Mouse (Mus musculus): ENCODE measurements around the gene Elmo3. TPM values are rescaled to one million over a fixed set of nuclear protein-coding genes. Genes with fewer than 3 reads are reported as not detected.
A peak's percentile ranks its signal among the peaks of the same experiment; 100 is the strongest.

The Elmo3 gene
- total and polyA plus RNA-seq, 3 experiments: 1.3 to 2.9 TPM; not detected in 1

DNA sequence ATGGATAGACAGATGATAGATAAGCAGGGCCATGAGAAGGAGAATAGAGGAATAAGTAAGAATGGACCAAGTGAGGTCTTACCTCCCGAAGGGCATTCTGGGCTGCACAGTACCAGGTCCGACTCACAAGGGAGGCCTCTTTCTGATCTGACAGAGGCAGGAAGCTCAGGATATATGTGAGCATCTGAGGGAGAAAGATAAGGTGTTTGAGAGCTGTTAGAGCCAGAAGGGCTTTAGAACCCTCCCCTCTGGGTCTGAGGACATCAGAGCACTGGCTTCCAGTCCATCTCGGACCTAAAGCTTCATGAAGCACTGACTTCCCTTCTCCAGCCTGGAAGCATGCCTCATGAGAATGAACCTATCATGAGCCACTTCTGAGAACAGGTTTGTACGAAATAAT, 17.8 kb downstream of the Elmo3 start (continued):
- TF ChIP-seq ZMIZ1 (IDR thresholded peaks at IDR 0.05; ENCODE audit: low read depth, low read length): no peak
- peak; percentile 78 to 80 for TF ChIP-seq EP300 (IDR thresholded peaks at IDR 0.05; ENCODE audit: low read depth in 1 of 2, low read length in 2 of 2)
- TF ChIP-seq TCF12 (IDR thresholded peaks at IDR 0.05; ENCODE audit: low read depth, low read length): peak; percentile 83
- TF ChIP-seq POLR2AphosphoS2 (IDR thresholded peaks at IDR 0.05; ENCODE audit: low read length): peak; percentile 30; the same call in 1 of the 2 replicates
- TF ChIP-seq MYB (IDR thresholded peaks at IDR 0.05; ENCODE audit: low read depth, low read length): no peak
- TF ChIP-seq NELFE (IDR thresholded peaks at IDR 0.05; ENCODE audit: low read depth, low read length): no peak
- no peak for TF ChIP-seq MEF2A (IDR thresholded peaks at IDR 0.05; ENCODE audit: extremely low read depth, insufficient replicate concordance, low read depth, low read length, poor library complexity, severe bottlenecking)
- TF ChIP-seq RCOR1 (IDR thresholded peaks at IDR 0.05; ENCODE audit: low read depth, low read length): peak; percentile 56; the same call in 1 of the 2 replicates
- 0 out of 2 replicates have a peak, but pooled peaks have one; percentile 20 for TF ChIP-seq ETS1 (IDR thresholded peaks at IDR 0.05; ENCODE audit: low read depth, low read length)
- no peak for TF ChIP-seq GABPA (IDR thresholded peaks at IDR 0.05; ENCODE audit: low read depth, low read length)
- TF ChIP-seq HCFC1 (IDR thresholded peaks at IDR 0.05; ENCODE audit: low read depth, low read length): no peak
- no peak for TF ChIP-seq MYC (IDR thresholded peaks at IDR 0.05; ENCODE audit: low read depth, low read length)
- no peak for TF ChIP-seq ELF1 (IDR thresholded peaks at IDR 0.05; ENCODE audit: low read depth, low read length)
- no peak for TF ChIP-seq SMC3 (IDR thresholded peaks at IDR 0.05; ENCODE audit: low read depth, low read length)
- TF ChIP-seq GATA1 (IDR thresholded peaks at IDR 0.05; ENCODE audit: low read depth, low read length): peak; percentile 78

- peak overlapping the region; percentile 84 for H3K9ac ChIP-seq (ENCODE audit: control insufficient read depth, low read depth, low read length, poor library complexity, severe bottlenecking)
- H3K27ac ChIP-seq (ENCODE audit: control insufficient read depth, low read depth, low read length): peak overlapping the region; percentile 43
- peaks cover 20% of the 10 kb centered on the region for H3K79me2 ChIP-seq (ENCODE audit: control insufficient read depth, insufficient read depth, low read length, poor library complexity)
- peak overlapping the region; percentile 81 to 88 for H3K4me3 ChIP-seq (ENCODE audit: control insufficient read depth in 1 of 2, insufficient read depth in 1 of 2, low read depth in 2 of 2, low read length in 2 of 2)
- no peak for DNase-seq (ENCODE audit: low read depth, low spot score)
- H3K9me3 ChIP-seq (replicated peaks; ENCODE audit: insufficient read depth, low read length): no peaks in the 10 kb centered on the region
- no peaks in the 10 kb centered on the region for H3K27me3 ChIP-seq (ENCODE audit: control insufficient read depth in 1 of 2, insufficient read depth in 2 of 2, low read length in 2 of 2)
- TF ChIP-seq GATA1 (IDR thresholded peaks at IDR 0.05; ENCODE audit: low read depth, low read length) (no peak), CTCF (IDR thresholded peaks at IDR 0.05 in 2 of 3, conservative IDR thresholded peaks at IDR 0.05 in 1 of 3; ENCODE audit: control insufficient read depth in 1 of 3, insufficient read depth in 1 of 3, low read depth in 2 of 3, low read length in 3 of 3, poor library complexity in 1 of 3, severe bottlenecking in 1 of 3) (no peak), TAL1 (IDR thresholded peaks at IDR 0.05; ENCODE audit: low read length) (no peak), ELF1 (IDR thresholded peaks at IDR 0.05; ENCODE audit: low read depth, low read length) (no peak), MYC (IDR thresholded peaks at IDR 0.05; ENCODE audit: low read depth, low read length) (no peak), CHD1 (IDR thresholded peaks at IDR 0.05; ENCODE audit: low read depth, low read length) (no peak), RAD21 (IDR thresholded peaks at IDR 0.05; ENCODE audit: low read depth, low read length) (no peak), ZMIZ1 (IDR thresholded peaks at IDR 0.05; ENCODE audit: low read depth, low read length) (no peak), SMC3 (IDR thresholded peaks at IDR 0.05; ENCODE audit: low read depth, low read length) (no peak), UBTF (IDR thresholded peaks at IDR 0.05; ENCODE audit: borderline replicate concordance, insufficient read depth, low read depth, low read length) (no peak), TBP (IDR thresholded peaks at IDR 0.05; ENCODE audit: low read depth, low read length) (no peak), SIN3A (IDR thresholded peaks at IDR 0.05; ENCODE audit: low read length) (no peak), POLR2AphosphoS5 (IDR thresholded peaks at IDR 0.05; ENCODE audit: borderline replicate concordance, low read depth, low read length) (no peak), ZKSCAN1 (IDR thresholded peaks at IDR 0.05; ENCODE audit: low read depth, low read length) (no peak), USF2 (IDR thresholded peaks at IDR 0.05; ENCODE audit: borderline replicate concordance in 1 of 2, insufficient read depth in 1 of 2, low read depth in 1 of 2, low read length in 2 of 2) (no peak), ETS1 (IDR thresholded peaks at IDR 0.05; ENCODE audit: low read depth, low read length) (no peak), ZC3H11A (IDR thresholded peaks at IDR 0.05; ENCODE audit: low read depth, low read length) (no peak)
- H3K4me1 ChIP-seq (ENCODE audit: control insufficient read depth in 1 of 2, insufficient read depth in 2 of 2, low read length in 2 of 2): peaks cover 18 to 29% of the 10 kb centered on the region in 2 experiments
- H3K36me3 ChIP-seq (ENCODE audit: control insufficient read depth in 1 of 2, insufficient read depth in 2 of 2, low read length in 2 of 2): peaks cover 10 to 34% of the 10 kb centered on the region in 2 experiments
Observed at GRCm38 (mm10) chr8:105325641-105326093, 20.3 kb downstream of the Elmo3 start.

Data from MEL (cell line).